Mouse (Mus musculus) cerebellum, adult 2 months (tissue): ENCODE results near the gene Hoxd12. TPM values are rescaled to one million over a fixed set of nuclear protein-coding genes. Genes with fewer than 3 reads are reported as not detected.

Experiments
- DNase-seq, 2 experiments: peaks; one replicate each; pipeline ENCODE4 v3.0.0; 2021
- H3K27ac ChIP-seq: fragments of 200-500 bp; 2 replicates; pipeline ENCODE4 v1.5.1; 2012; ENCODE audit warnings: low read length, control low read depth, inconsistent platforms; ENCODE audit not compliant: insufficient read depth
- H3K27me3 ChIP-seq: fragments of 200-500 bp; 2 replicates; pipeline ENCODE4 v1.6.1; 2012; ENCODE audit warnings: inconsistent platforms, mild to moderate bottlenecking, low read length, moderate library complexity; ENCODE audit not compliant: control insufficient read depth, insufficient read depth
- H3K4me1 ChIP-seq: fragments of 200-500 bp; 2 replicates; pipeline ENCODE4 v1.6.1; 2011; ENCODE audit warnings: low read length; ENCODE audit not compliant: control insufficient read depth, insufficient read depth
- H3K4me3 ChIP-seq: fragments of 200-500 bp; replicated peaks from 2 replicates; pipeline ENCODE3; 2011; ENCODE audit warnings: mild to moderate bottlenecking, low read depth, low read length, control low read depth; ENCODE audit not compliant: insufficient read depth
- CTCF ChIP-seq: fragments of 200-500 bp; IDR thresholded peaks from 2 replicates; pipeline ENCODE4 v1.5.1; 2011; ENCODE audit warnings: low read depth, mild to moderate bottlenecking, control low read depth, low read length, moderate library complexity, borderline replicate concordance; ENCODE audit not compliant: insufficient read depth
- POLR2A ChIP-seq: fragments of 200-500 bp; IDR thresholded peaks from 2 replicates; pipeline ENCODE4 v1.6.1; 2011; ENCODE audit warnings: low read length, control low read depth, borderline replicate concordance; ENCODE audit not compliant: insufficient read depth
- WGBS: fragments of 180-500 bp; shearing (Covaris S2); methylation state at CpG from one replicate; pipeline ENCODE4 v1.1.7; 2018; 5-methylcytosine and 5-hydroxymethylcytosine counted together
- polyA plus RNA-seq: library from polyadenylated mRNA; depleted of rRNA; stranded (reverse); fragments of >200 nt; gene quantifications from 2 replicates; pipeline ENCODE4 v1.2.3, GENCODE M21; 2012

Gene Hoxd12
- polyA plus RNA-seq, 1 experiment, result not detected

DNA sequence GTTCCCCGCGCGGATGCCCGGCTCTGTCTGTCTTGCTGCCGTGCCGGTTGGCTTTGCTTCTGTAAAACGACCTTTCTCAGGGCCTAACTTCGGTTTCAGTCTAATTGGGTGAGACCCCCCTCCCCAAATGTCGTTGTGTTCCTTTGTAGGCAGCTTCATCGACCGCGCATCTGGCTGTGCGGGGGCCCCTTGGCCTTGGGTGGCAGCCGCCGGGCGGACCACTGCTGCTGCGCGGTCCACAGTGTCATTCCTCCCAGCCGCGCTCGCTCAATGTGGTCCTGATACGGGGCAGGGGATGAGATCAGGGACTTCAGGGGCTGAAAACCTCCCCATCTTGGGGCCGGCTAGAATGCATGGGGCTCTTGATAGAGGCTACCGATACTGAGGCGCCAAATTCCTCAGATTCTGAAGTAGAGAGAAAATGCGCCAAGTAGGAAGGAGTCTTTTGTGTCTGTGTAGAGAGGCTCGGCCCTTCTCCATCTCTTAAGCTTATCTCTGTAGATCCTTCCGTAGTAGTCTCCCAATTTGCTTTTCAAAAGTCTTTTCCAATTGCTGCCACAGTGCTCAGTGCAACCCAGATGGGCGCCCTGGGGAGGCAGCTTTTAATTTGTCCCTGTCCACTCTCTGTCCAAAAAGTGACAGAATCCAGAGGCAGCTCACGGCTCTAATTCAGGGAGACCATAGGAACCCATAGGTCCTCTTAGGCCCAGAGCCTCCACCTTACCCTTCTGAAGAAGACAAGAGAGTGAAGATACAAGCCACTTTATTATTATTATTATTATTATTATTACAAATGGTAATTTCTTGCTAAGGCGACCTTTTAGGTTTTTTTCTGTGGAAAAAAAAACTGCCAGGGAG lies 13.1 kb downstream of the Hoxd12 start:
- H3K27me3 ChIP-seq, result peaks cover 25% of the 10 kb centered on the region; the same call in 1 of the 2 replicates

DNA sequence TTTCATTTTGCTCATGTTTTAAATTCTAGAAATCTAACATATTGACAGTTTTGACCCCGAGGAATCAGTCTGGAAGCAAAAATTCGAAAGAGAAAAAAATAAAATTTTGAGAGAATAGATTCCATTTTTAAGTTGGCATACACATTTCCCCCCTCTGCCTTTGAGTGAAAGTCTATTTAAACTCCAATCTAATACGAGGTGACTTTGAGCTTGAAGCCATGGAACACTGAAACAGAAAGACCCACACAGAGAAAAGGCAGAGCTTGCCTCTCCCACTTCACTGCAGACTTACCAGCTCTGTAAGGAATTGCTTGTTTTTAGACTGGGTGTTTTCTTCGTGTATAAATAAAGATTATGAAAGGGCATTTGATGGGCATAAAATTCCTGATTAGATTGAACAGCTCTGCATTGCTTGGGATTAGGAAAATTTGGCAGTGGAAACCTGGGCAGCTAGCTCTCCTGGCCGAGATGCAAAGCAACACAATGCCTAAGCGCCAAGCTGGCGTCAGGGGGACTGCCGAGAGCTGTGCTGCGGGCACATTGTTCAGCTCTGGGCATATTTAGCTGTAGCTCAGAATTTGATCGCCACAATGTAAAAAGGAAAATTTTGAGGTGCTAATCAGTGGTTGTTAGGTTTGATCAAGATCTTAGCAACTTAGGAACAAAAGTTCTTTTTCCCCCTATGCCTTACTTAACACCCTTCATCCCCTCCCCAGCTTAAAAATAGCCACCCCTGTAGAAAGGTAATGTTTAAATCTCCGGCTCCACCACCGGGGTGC lies 14.2 kb downstream of the Hoxd12 start:
- Histone ChIP-seq H3K4me3 (no peak overlapping the region), H3K27ac (no peak overlapping the region), H3K4me1 (no peaks in the 10 kb centered on the region), H3K27me3 (peaks cover 22% of the 10 kb centered on the region; the same call in 1 of the 2 replicates)
- 5% methylated on average over 12 of the region's 12 CpGs for WGBS
- no peak for DNase-seq
- TF ChIP-seq CTCF, result no peak
- no peak for TF ChIP-seq POLR2A

More for the DNA sequence above, 13.1 kb downstream of the Hoxd12 start:
- Histone ChIP-seq H3K4me1 (no peaks in the 10 kb centered on the region), H3K4me3 (no peak overlapping the region), H3K27ac (no peak overlapping the region)
- 2% methylated on average over 31 of the region's 31 CpGs for WGBS
- no peak for TF ChIP-seq POLR2A
- TF ChIP-seq CTCF, result no peak
- DNase-seq, result no peak

GRCm38 (mm10) chr2:74689574-74690337 lies 14.9 kb downstream of the Hoxd12 start:
- no peak overlapping the region for H3K4me3 ChIP-seq
- WGBS, result 3% methylated on average over 24 of the region's 24 CpGs
- no peaks in the 10 kb centered on the region for H3K4me1 ChIP-seq
- DNase-seq, result no peak
- H3K27ac ChIP-seq, result no peak overlapping the region
- H3K27me3 ChIP-seq, result peaks cover 22% of the 10 kb centered on the region; the same call in 1 of the 2 replicates
- no peak for TF ChIP-seq POLR2A
- no peak for TF ChIP-seq CTCF

- 11% methylated on average over 8 of the region's 8 CpGs for whole genome bisulfite sequencing
- Histone ChIP-seq H3K27ac (no peak overlapping the region), H3K4me1 (no peaks in the 10 kb centered on the region), H3K27me3 (peaks cover 22% of the 10 kb centered on the region; the same call in 1 of the 2 replicates), H3K4me3 (no peak overlapping the region)
- no peak for TF ChIP-seq CTCF
- TF ChIP-seq POLR2A, result no peak
- DNase-seq, result no peak
These were observed 15.5 kb downstream of the Hoxd12 start for GRCm38 (mm10) chr2:74690338-74690716.

GRCm38 (mm10) chr2:74691022-74691951 lies 16.5 kb downstream of the Hoxd12 start, which contains the start of gene Hoxd10:
Gene Hoxd10, plus strand, starts transcription at chr2:74691924.
- DNase-seq, result no peak
- Histone ChIP-seq H3K4me3 (no peak within 1 kb of the TSS), H3K4me1 (no peaks in the 10 kb centered on the region), H3K27ac (no peak within 1 kb of the TSS), H3K27me3 (peaks cover 22% of the 10 kb centered on the region; the same call in 1 of the 2 replicates)
- no peak for TF ChIP-seq POLR2A
- no peak for TF ChIP-seq CTCF
- 2% methylated on average over 56 of the region's 56 CpGs for WGBS

GRCm38 (mm10) chr2:74691995-74692807 lies 17.4 kb downstream of the Hoxd12 start:
- DNase-seq, result no peak
- Histone ChIP-seq H3K27ac (no peak overlapping the region), H3K4me1 (no peaks in the 10 kb centered on the region), H3K4me3 (no peak overlapping the region), H3K27me3 (peaks cover 22% of the 10 kb centered on the region; the same call in 1 of the 2 replicates)
- WGBS, result 6% methylated on average over 35 of the region's 35 CpGs
- TF ChIP-seq CTCF (no peak), POLR2A (no peak)
